Mouse (Mus musculus) limb, embryonic 11.5 days (tissue): ENCODE results near the gene Spaca9. TPM values are rescaled to one million over a fixed set of nuclear protein-coding genes. Genes with fewer than 3 reads are reported as not detected.

ENCODE experiments used
- ATAC-seq: fragments of 200-750 bp; cut with Nextera tagmentation; 2 replicates; pipeline ENCODE4 v1.8.0; 2017; ENCODE audit warnings: low read depth; ENCODE audit not compliant: insufficient number of reproducible peaks, low FRiP score, low TSS enrichment
- DNase-seq: peaks from one replicate; pipeline ENCODE4 v3.0.0-alpha.2; 2015; ENCODE audit warnings: low spot score
- H3K27ac ChIP-seq: fragments of 300-500 bp; sonication (generic); replicated peaks from 2 replicates; pipeline ENCODE4 v1.5.1; 2014; ENCODE audit warnings: low read depth, mild to moderate bottlenecking, low read length
- H3K27me3 ChIP-seq: fragments of 300-500 bp; sonication (generic); 2 replicates; pipeline ENCODE4 v1.6.1; 2014; ENCODE audit warnings: mild to moderate bottlenecking, low read length, mixed read lengths; ENCODE audit not compliant: control insufficient read depth, insufficient read depth
- H3K36me3 ChIP-seq: fragments of 300-500 bp; sonication (generic); 2 replicates; pipeline ENCODE4 v1.6.1; 2014; ENCODE audit warnings: mild to moderate bottlenecking, low read length, moderate library complexity, mixed read lengths; ENCODE audit not compliant: control insufficient read depth, insufficient read depth
- H3K4me1 ChIP-seq: fragments of 300-500 bp; sonication (generic); 2 replicates; pipeline ENCODE4 v1.6.1; 2014; ENCODE audit warnings: low read length, mixed read lengths; ENCODE audit not compliant: control insufficient read depth, insufficient read depth
- H3K4me2 ChIP-seq: fragments of 300-500 bp; sonication (generic); 2 replicates; pipeline ENCODE4 v1.6.1; 2014; ENCODE audit warnings: low read depth, mild to moderate bottlenecking, moderate library complexity; ENCODE audit not compliant: severe bottlenecking
- H3K4me3 ChIP-seq: fragments of 300-500 bp; sonication (generic); 2 replicates; pipeline ENCODE4 v1.5.1; 2014; ENCODE audit warnings: low read depth, low read length
- H3K9ac ChIP-seq: fragments of 300-500 bp; sonication (generic); 2 replicates; pipeline ENCODE4 v1.6.1; 2014; ENCODE audit warnings: mild to moderate bottlenecking, low read length
- H3K9me3 ChIP-seq: fragments of 300-500 bp; sonication (generic); 2 replicates; pipeline ENCODE4 v1.6.1; 2016; ENCODE audit warnings: low read length; ENCODE audit not compliant: control insufficient read depth
- WGBS: fragments of 180-500 bp; shearing (Covaris S2); extraction: QIAGEN DNeasy Blood & Tissue Kit; methylation state at CpG from one replicate; pipeline ENCODE4 v1.1.7; 2014; 5-methylcytosine and 5-hydroxymethylcytosine counted together
- polyA plus RNA-seq: library from polyadenylated mRNA; unstranded; fragments of >200 nt; fragmentation: Nextera tagmentation; extraction: Ambion mirVana; gene quantifications from 2 replicates; pipeline ENCODE4 v1.2.1, GENCODE M21; 2014

The Spaca9 gene
- polyA plus RNA-seq, 1 experiment from 2014 or later, result 2.0 TPM

- Histone ChIP-seq H3K4me1 (no peaks in the 10 kb centered on the region), H3K9me3 (no peaks in the 10 kb centered on the region), H3K4me3 (no peak overlapping the region), H3K36me3 (peaks cover 23% of the 10 kb centered on the region), H3K27me3 (no peaks in the 10 kb centered on the region), H3K27ac (no peak overlapping the region), H3K9ac (no peak overlapping the region), H3K4me2 (no peak overlapping the region)
- ATAC-seq, result no peak
- no peak for DNase-seq
- WGBS, result 90% methylated on average over 7 of the region's 7 CpGs
Observed at GRCm38 (mm10) chr2:28685895-28686294, 13.6 kb downstream of the Spaca9 start.

- WGBS, result 98% methylated on average over 4 of the region's 4 CpGs
- no peak for DNase-seq
- H3K36me3 ChIP-seq, result peaks cover 32% of the 10 kb centered on the region
- H3K9me3 ChIP-seq, result no peaks in the 10 kb centered on the region
- H3K27me3 ChIP-seq, result no peaks in the 10 kb centered on the region
- no peak overlapping the region for H3K27ac ChIP-seq
- H3K4me1 ChIP-seq, result no peaks in the 10 kb centered on the region
- H3K4me3 ChIP-seq, result no peak overlapping the region
- ATAC-seq, result no peak
- H3K4me2 ChIP-seq, result no peak overlapping the region
- H3K9ac ChIP-seq, result no peak overlapping the region
Observed at GRCm38 (mm10) chr2:28681718-28682117, 17.8 kb downstream of the Spaca9 start.

GRCm38 (mm10) chr2:28680710-28681109 is 18.8 kb downstream of the Spaca9 start:
- Histone ChIP-seq H3K27ac (no peak overlapping the region), H3K4me1 (no peaks in the 10 kb centered on the region), H3K4me3 (no peak overlapping the region), H3K9ac (no peak overlapping the region), H3K9me3 (no peaks in the 10 kb centered on the region), H3K27me3 (no peaks in the 10 kb centered on the region), H3K4me2 (no peak overlapping the region), H3K36me3 (peaks cover 32% of the 10 kb centered on the region)
- no peak for ATAC-seq
- peak; percentile 36 for DNase-seq
- 47% methylated on average over 4 of the region's 4 CpGs for WGBS

GRCm38 (mm10) chr2:28676005-28676404 is 23.5 kb downstream of the Spaca9 start:
- Histone ChIP-seq H3K9me3 (no peaks in the 10 kb centered on the region), H3K27me3 (no peaks in the 10 kb centered on the region), H3K27ac (no peak overlapping the region), H3K36me3 (peaks cover 26% of the 10 kb centered on the region), H3K4me3 (no peak overlapping the region), H3K9ac (no peak overlapping the region), H3K4me1 (no peaks in the 10 kb centered on the region), H3K4me2 (no peak overlapping the region)
- no peak for ATAC-seq
- no peak for DNase-seq
- 92% methylated on average over 8 of the region's 8 CpGs for WGBS

- WGBS, result 91% methylated on average over 2 of the region's 2 CpGs
- no peak for ATAC-seq
Observed at GRCm38 (mm10) chr2:28671438-28671837, 28.1 kb downstream of the Spaca9 start.

GRCm38 (mm10) chr2:28665818-28666217 is 33.7 kb downstream of the Spaca9 start:
- no peak overlapping the region for H3K9ac ChIP-seq
- DNase-seq (peak; percentile 49), ATAC-seq (no peak)
- peaks cover 6% of the 10 kb centered on the region for H3K36me3 ChIP-seq
- no peaks in the 10 kb centered on the region for H3K9me3 ChIP-seq
- H3K27ac ChIP-seq, result no peak overlapping the region
- no peak overlapping the region for H3K4me3 ChIP-seq
- H3K4me1 ChIP-seq, result peaks cover 9% of the 10 kb centered on the region
- WGBS, result 43% methylated on average over 3 of the region's 3 CpGs
- no peaks in the 10 kb centered on the region for H3K27me3 ChIP-seq
- H3K4me2 ChIP-seq, result no peak overlapping the region

More at GRCm38 (mm10) chr2:28671438-28671837, 28.1 kb downstream of the Spaca9 start:
- no peaks in the 10 kb centered on the region for H3K4me1 ChIP-seq
- no peak overlapping the region for H3K9ac ChIP-seq
- no peak overlapping the region for H3K27ac ChIP-seq
- DNase-seq, result no peak
- H3K4me3 ChIP-seq, result no peak overlapping the region
- H3K9me3 ChIP-seq, result no peaks in the 10 kb centered on the region
- H3K36me3 ChIP-seq, result peaks cover 19% of the 10 kb centered on the region
- H3K27me3 ChIP-seq, result no peaks in the 10 kb centered on the region
- H3K4me2 ChIP-seq, result no peak overlapping the region

- 91% methylated on average over 3 of the region's 3 CpGs for WGBS
- Histone ChIP-seq H3K27me3 (no peaks in the 10 kb centered on the region), H3K9ac (no peak overlapping the region), H3K4me1 (peaks cover 9% of the 10 kb centered on the region), H3K4me3 (no peak overlapping the region), H3K36me3 (peaks cover 11% of the 10 kb centered on the region), H3K27ac (no peak overlapping the region), H3K9me3 (no peaks in the 10 kb centered on the region), H3K4me2 (no peak overlapping the region)
- DNase-seq (no peak), ATAC-seq (no peak)
Observed at GRCm38 (mm10) chr2:28662891-28663290, 36.6 kb downstream of the Spaca9 start.

GRCm38 (mm10) chr2:28656216-28656615 is 43.3 kb downstream of the Spaca9 start:
- Histone ChIP-seq H3K9ac (no peak overlapping the region), H3K36me3 (peaks cover 6% of the 10 kb centered on the region), H3K4me2 (no peak overlapping the region), H3K4me3 (no peak overlapping the region), H3K4me1 (no peaks in the 10 kb centered on the region), H3K9me3 (no peaks in the 10 kb centered on the region), H3K27ac (no peak overlapping the region), H3K27me3 (no peaks in the 10 kb centered on the region)
- WGBS, result 76% methylated on average over 8 of the region's 8 CpGs
- ATAC-seq, result no peak
- DNase-seq, result no peak

GRCm38 (mm10) chr2:28654295-28654694 is 45.2 kb downstream of the Spaca9 start:
- H3K36me3 ChIP-seq, result peaks cover 2% of the 10 kb centered on the region; the same call in 1 of the 2 replicates
- no peaks in the 10 kb centered on the region for H3K27me3 ChIP-seq
- peak; percentile 55 for DNase-seq
- H3K9ac ChIP-seq, result no peak overlapping the region
- no peaks in the 10 kb centered on the region for H3K9me3 ChIP-seq
- WGBS, result 54% methylated on average over 2 of the region's 2 CpGs
- H3K4me2 ChIP-seq, result no peak overlapping the region
- H3K4me1 ChIP-seq, result no peaks in the 10 kb centered on the region
- no peak overlapping the region for H3K4me3 ChIP-seq
- no peak for ATAC-seq
- no peak overlapping the region for H3K27ac ChIP-seq
